Mouse (Mus musculus): ENCODE measurements around the gene Poln.

DNA sequence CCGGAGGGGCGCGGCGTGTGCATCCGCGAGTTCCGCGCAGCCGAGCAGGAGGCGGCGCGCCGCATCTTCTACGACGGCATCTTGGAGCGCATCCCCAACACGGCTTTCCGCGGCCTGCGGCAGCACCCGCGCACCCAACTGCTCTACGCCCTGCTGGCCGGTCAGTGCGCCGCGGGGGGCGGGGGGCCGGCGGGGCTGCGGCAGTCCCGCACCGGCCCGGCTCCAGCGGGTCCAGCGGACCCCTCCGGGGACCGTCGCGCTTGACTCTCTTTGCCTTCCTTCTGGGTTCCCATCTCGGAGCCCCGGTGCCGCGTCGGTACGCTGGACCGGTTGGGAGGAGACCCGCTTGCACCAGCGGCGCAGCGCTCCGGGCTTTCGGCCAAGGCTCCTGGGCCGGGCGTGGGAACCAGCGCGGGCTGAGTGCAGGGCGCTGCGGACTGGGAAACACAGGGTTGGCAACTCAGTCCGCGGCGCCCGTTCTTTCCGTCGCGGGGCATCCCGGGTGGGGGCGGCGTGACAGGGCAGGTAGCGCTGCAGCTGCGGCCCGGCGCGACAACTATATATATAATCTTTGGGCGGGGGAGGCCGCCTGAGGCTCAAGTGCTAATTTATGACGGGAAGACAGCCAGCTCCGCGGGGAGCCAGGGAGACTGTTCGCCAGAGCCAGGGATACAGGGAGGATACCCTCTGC lies 172.1 kb downstream of the Poln start:
- TF ChIP-seq CTCF (IDR thresholded peaks at IDR 0.05; ENCODE audit: low read depth, low read length), result no peak
- no peak for TF ChIP-seq EP300 (IDR thresholded peaks at IDR 0.05; ENCODE audit: insufficient read depth, low read depth, low read length)
